Mouse (Mus musculus) layer of hippocampus, postnatal 14 days (tissue): ENCODE results near the gene Elfn1. TPM values are rescaled to one million over a fixed set of nuclear protein-coding genes. Genes with fewer than 3 reads are reported as not detected.

Experiments used
- DNase-seq, 2 experiments: peaks; one replicate each; pipeline ENCODE4 v3.0.0; 2021 to 2022; ENCODE audit warnings: low spot score in 2 of 2, mixed read lengths in 1 of 2
- long read RNA-seq, 2 experiments: library from polyadenylated mRNA; stranded (forward); transcript quantifications; one replicate each; pipeline ENCODE4 v2.0.0; 2021
- total RNA-seq, 2 experiments: library from RNA; stranded (reverse); gene quantifications; 2 replicates each; pipeline ENCODE4 v1.2.3; 2021

Elfn1 gene
- 10 to 100 TPM; 29.9 to 33.8 TPM for total RNA-seq
- long read RNA-seq, experiment 1, partial matches to known transcripts: 0 of 5 reads
- long read RNA-seq, experiment 1, other reads (novel, unspliced or antisense): 5 of 5 reads
- long read RNA-seq, experiment 2, partial matches to known transcripts: 2 of 2 reads
- long read RNA-seq, experiment 2, other reads (novel, unspliced or antisense): 0 of 2 reads

GRCm38 (mm10) chr5:139907714-139908242 is at the start of gene Elfn1:
Gene Elfn1, plus strand, starts transcription at chr5:139907943.
- DNase-seq: no peak

GRCm38 (mm10) chr5:139860328-139861104 is 47.2 kb upstream of the Elfn1 start:
- no peak for DNase-seq

GRCm38 (mm10) chr5:139862759-139863158 is 45.0 kb upstream of the Elfn1 start:
- DNase-seq: peak; percentile 11 to 41

GRCm38 (mm10) chr5:139870886-139871285 is 36.9 kb upstream of the Elfn1 start:
- DNase-seq: no peak

GRCm38 (mm10) chr5:139871526-139871925 is 36.2 kb upstream of the Elfn1 start:
- DNase-seq: no peak

- DNase-seq: no peak
Measured at GRCm38 (mm10) chr5:139877563-139877962, 30.2 kb upstream of the Elfn1 start.

GRCm38 (mm10) chr5:139879694-139880093 is 28.0 kb upstream of the Elfn1 start:
- DNase-seq: no peak

GRCm38 (mm10) chr5:139881161-139881560 is 26.6 kb upstream of the Elfn1 start:
- DNase-seq: no peak

- no peak for DNase-seq
Measured at GRCm38 (mm10) chr5:139888624-139889023, 19.1 kb upstream of the Elfn1 start.

- DNase-seq: no peak
Measured at GRCm38 (mm10) chr5:139889370-139889769, 18.4 kb upstream of the Elfn1 start.

- no peak for DNase-seq
Measured at GRCm38 (mm10) chr5:139892326-139892994, 15.3 kb upstream of the Elfn1 start.

- no peak for DNase-seq
Measured at GRCm38 (mm10) chr5:139892995-139893345, 14.8 kb upstream of the Elfn1 start.

- DNase-seq: no peak
Measured at GRCm38 (mm10) chr5:139894025-139894508, 13.7 kb upstream of the Elfn1 start.

GRCm38 (mm10) chr5:139899044-139899443 is 8.7 kb upstream of the Elfn1 start:
- DNase-seq: no peak

- no peak for DNase-seq
Measured at GRCm38 (mm10) chr5:139905121-139905520, 2.6 kb upstream of the Elfn1 start.

GRCm38 (mm10) chr5:139906507-139906906 is 1.2 kb upstream of the Elfn1 start:
- no peak for DNase-seq

GRCm38 (mm10) chr5:139907241-139907640 is 502 bp upstream of the Elfn1 start:
- DNase-seq: peak; percentile 54 to 64

- DNase-seq: no peak
Measured at GRCm38 (mm10) chr5:139908243-139908810, 584 bp downstream of the Elfn1 start.

- no peak for DNase-seq
Measured at GRCm38 (mm10) chr5:139908811-139909627, 1.3 kb downstream of the Elfn1 start.

GRCm38 (mm10) chr5:139909710-139910550 is 2.2 kb downstream of the Elfn1 start:
- DNase-seq: no peak
